Mouse (Mus musculus) urinary bladder, adult 2 months (tissue): Measurements from ENCODE around the gene Noc4l. TPM values are rescaled to one million over a fixed set of nuclear protein-coding genes. Genes with fewer than 3 reads are reported as not detected.

Source experiments
- DNase-seq: peaks from one replicate; pipeline ENCODE4 v3.0.0; 2022; ENCODE audit warnings: low spot score
- polyA plus RNA-seq: library from polyadenylated mRNA; depleted of rRNA; stranded (reverse); fragments of >200 nt; gene quantifications from 2 replicates; pipeline ENCODE4 v1.2.3, GENCODE M21; 2012; rRNA removed

Gene Noc4l
- polyA plus RNA-seq, result 26.8 and 31.1 TPM in 2 replicates

GRCm38 (mm10) chr5:110652719-110653648 lies at the start of gene Noc4l, which contains the start of gene Ddx51:
TSS of gene Noc4l (minus strand) at chr5:110653417.
TSS of gene Ddx51 (plus strand) at chr5:110653451.
- DNase-seq, result peak; percentile 94

- no peak for DNase-seq
Observed at GRCm38 (mm10) chr5:110698617-110699016, 45.4 kb upstream of the Noc4l start.

- DNase-seq, result no peak
Observed at GRCm38 (mm10) chr5:110682041-110682440, 28.8 kb upstream of the Noc4l start.

- no peak for DNase-seq
Observed at GRCm38 (mm10) chr5:110665486-110666121, 12.4 kb upstream of the Noc4l start.

GRCm38 (mm10) chr5:110664750-110665269 lies 11.6 kb upstream of the Noc4l start:
- no peak for DNase-seq

GRCm38 (mm10) chr5:110664041-110664440 lies 10.8 kb upstream of the Noc4l start:
- DNase-seq, result no peak

GRCm38 (mm10) chr5:110659682-110660081 lies 6.5 kb upstream of the Noc4l start:
- DNase-seq, result no peak

GRCm38 (mm10) chr5:110653686-110654085 lies 469 bp upstream of the Noc4l start:
- DNase-seq, result no peak

GRCm38 (mm10) chr5:110646377-110646776 lies 6.8 kb downstream of the Noc4l start:
- no peak for DNase-seq

- no peak for DNase-seq
Observed at GRCm38 (mm10) chr5:110639459-110639858, 13.8 kb downstream of the Noc4l start.

- no peak for DNase-seq
Observed at GRCm38 (mm10) chr5:110638306-110639074, 14.7 kb downstream of the Noc4l start.

- DNase-seq, result no peak
Observed at GRCm38 (mm10) chr5:110635951-110636707, 17.1 kb downstream of the Noc4l start.

- DNase-seq, result no peak
Observed at GRCm38 (mm10) chr5:110629525-110630120, 23.6 kb downstream of the Noc4l start.

GRCm38 (mm10) chr5:110628156-110628555 lies 25.1 kb downstream of the Noc4l start:
- no peak for DNase-seq

- no peak for DNase-seq
Observed at GRCm38 (mm10) chr5:110627351-110627750, 25.9 kb downstream of the Noc4l start.

- no peak for DNase-seq
Observed at GRCm38 (mm10) chr5:110624319-110624718, 28.9 kb downstream of the Noc4l start.

- DNase-seq, result no peak
Observed at GRCm38 (mm10) chr5:110619226-110619625, 34.0 kb downstream of the Noc4l start.

GRCm38 (mm10) chr5:110611435-110612158 lies 41.6 kb downstream of the Noc4l start:
- DNase-seq, result no peak

- no peak for DNase-seq
Observed at GRCm38 (mm10) chr5:110610484-110610883, 42.7 kb downstream of the Noc4l start.

GRCm38 (mm10) chr5:110609868-110610267 lies 43.3 kb downstream of the Noc4l start:
- no peak for DNase-seq
